Mouse (Mus musculus): ENCODE measurements at regions not wholly inside any gene's neighbourhood (a gene's known extent, or its start where the extent isn't known, plus 50 kb on each side); places are given as distances from the start of the nearest gene placed in this dataset.

DNA sequence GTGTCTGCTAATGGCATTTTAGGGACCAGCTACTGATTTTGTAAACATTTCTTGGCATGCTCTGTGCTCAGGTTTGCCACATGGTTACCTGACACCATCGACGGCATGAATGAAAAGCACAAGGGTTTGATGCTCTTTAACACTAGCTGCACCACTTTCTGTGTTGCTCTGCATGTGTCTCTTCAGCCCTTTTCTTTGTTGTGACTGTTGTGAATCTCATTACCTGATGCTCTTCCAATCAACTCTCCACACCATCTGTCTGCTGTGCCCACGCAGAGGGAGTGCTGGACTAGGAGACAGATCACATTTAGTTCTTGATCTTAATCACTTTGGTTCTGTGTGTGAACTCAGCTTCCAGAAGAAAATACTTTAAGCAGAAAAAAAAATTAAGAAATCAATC, 496.6 kb downstream of the Dok5 start:
- TF ChIP-seq CTCF (IDR thresholded peaks at IDR 0.05; ENCODE audit: low read depth) (no peak), EP300 (IDR thresholded peaks at IDR 0.05; ENCODE audit: low read depth) (no peak)

Data from liver, embryonic 14.5 days (tissue).